Mouse (Mus musculus) inflammation-experienced regulatory T-cells, adult 6 months (primary cell): Measurements from ENCODE around the gene Lysmd2. TPM values are rescaled to one million over a fixed set of nuclear protein-coding genes. Genes with fewer than 3 reads are reported as not detected.

Experiments
- polyA plus RNA-seq, 3 experiments: library from polyadenylated mRNA; unstranded; fragments of 100-300 nt; shearing (Covaris generic); gene quantifications; one replicate each; pipeline ENCODE4 v1.2.1; 2017

Gene Lysmd2
- polyA plus RNA-seq, 3 experiments from 2014 or later = 4.9 to 6.1 (median 5.9) TPM

Other genes starting within 250 kb of the Lysmd2 start
- gene Mapk6, start 215.7 kb upstream of the Lysmd2 start, polyA plus RNA-seq = 10 to 100 TPM; 34.8 to 50.4 (median 39.5) TPM
- 10 to 100 TPM; 29.1 to 46.7 (median 39.9) TPM for gene Leo1, start 184.2 kb upstream of the Lysmd2 start, polyA plus RNA-seq
- 100 to 1,000 TPM; 142 to 214 (median 146) TPM for gene Tmod3, start 66.1 kb upstream of the Lysmd2 start, polyA plus RNA-seq
- gene Tmod2, start 14.4 kb upstream of the Lysmd2 start, polyA plus RNA-seq = under 1 TPM in 2 of 3 experiments, not detected in 1; 0.04 to 0.09 TPM
- not detected for gene Scg3, start 58.3 kb downstream of the Lysmd2 start, polyA plus RNA-seq
- not detected for gene Bmp5, start 149.6 kb downstream of the Lysmd2 start, polyA plus RNA-seq